Mouse (Mus musculus): ENCODE results near the gene Msn. TPM values are rescaled to one million over a fixed set of nuclear protein-coding genes. Genes with fewer than 3 reads are reported as not detected.

Gene Msn
- total and polyA plus RNA-seq, 2 experiments: 8.3 to 10.8 TPM

DNA sequence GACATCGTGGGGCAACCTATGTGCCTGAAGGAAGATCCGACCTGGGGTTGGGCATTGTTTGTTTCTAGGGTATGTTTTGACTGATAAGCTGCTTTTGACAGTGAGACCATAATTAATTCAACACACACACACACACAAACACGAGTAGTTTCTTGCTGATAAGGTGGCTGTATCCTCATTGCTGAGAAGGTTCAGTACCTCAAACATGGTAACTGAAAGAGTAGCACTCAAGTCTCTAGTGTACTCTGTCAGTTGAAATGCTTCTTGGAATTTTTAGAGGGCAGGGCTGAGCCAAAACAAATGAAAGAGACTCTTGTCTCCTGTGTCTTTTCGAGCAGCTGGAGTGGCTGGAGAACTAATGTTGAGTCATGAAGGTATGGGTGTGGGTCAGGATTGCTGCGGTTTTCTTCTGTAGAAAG, 38.4 kb downstream of the Msn start:
- H3K27ac ChIP-seq (replicated peaks; ENCODE audit: insufficient read depth, low read depth, low read length): 0 out of 2 replicates have a peak overlapping the region, but pooled peaks have one; percentile 12
- DNase-seq (ENCODE audit: extremely low read depth, low read depth, low spot score): no peak

DNA sequence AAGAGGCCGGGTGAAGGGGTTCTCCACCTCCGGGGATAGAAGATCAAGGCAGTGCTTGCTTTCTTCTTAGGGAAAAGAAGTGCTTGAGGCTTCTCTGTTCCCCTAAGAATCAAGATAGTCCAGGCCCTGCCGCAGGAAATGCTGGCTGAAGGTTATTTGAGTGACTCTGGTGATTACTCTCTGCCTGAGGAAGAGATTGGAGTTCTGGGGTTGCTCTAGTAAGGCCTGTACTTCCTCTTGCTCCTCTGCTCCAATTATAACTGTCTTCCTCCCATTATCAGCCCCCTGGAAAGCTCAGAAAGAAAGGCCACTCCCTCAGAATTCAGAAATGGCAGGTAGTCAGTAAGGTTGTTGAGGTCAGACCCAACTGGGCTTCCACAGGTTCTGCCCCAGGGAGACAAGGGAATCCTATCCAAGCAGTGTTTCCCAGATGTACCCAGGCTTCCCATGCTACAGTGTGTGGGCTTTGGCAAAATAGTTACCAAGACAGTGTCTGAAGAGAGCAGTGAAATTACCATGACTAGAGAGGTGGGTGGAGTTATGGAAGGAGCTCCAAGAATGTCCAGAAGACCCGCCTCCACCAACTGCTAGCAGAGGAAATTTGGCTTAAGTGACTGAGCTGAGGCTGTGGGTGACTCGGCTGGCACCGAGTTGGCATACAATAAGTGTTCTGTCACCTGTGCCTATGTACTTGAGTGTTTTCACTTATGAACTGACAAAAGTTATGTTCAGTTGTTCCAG, 39.2 kb downstream of the Msn start:
- Histone ChIP-seq H3K4me3 (ENCODE audit: insufficient read depth, low read depth, low read length) (no peak overlapping the region), H3K9ac (ENCODE audit: low read depth, low read length) (no peak overlapping the region), H3K27ac (replicated peaks; ENCODE audit: insufficient read depth, low read depth, low read length) (0 out of 2 replicates have a peak overlapping the region, but pooled peaks have one; percentile 12), H3K27me3 (ENCODE audit: control insufficient read depth, insufficient read depth, low read length) (no peaks in the 10 kb centered on the region), H3K36me3 (ENCODE audit: control insufficient read depth, insufficient read depth, low read length) (no peaks in the 10 kb centered on the region), H3K79me2 (ENCODE audit: control insufficient read depth, insufficient read depth, low read length) (no peaks in the 10 kb centered on the region), H3K4me1 (ENCODE audit: control insufficient read depth, insufficient read depth, low read length) (no peaks in the 10 kb centered on the region; the same call in 1 of the 2 replicates)
- TF ChIP-seq CTCF (IDR thresholded peaks at IDR 0.05; ENCODE audit: low read depth, low read length) (no peak), POLR2A (IDR thresholded peaks at IDR 0.05; ENCODE audit: extremely low read depth, insufficient read depth, low read length) (no peak)
- DNase-seq (ENCODE audit: extremely low read depth, low read depth, low spot score): no peak
- WGBS: 65% methylated on average over 6 of the region's 6 CpGs

More for the DNA sequence above, 38.4 kb downstream of the Msn start:
- TF ChIP-seq CTCF (IDR thresholded peaks at IDR 0.05; ENCODE audit: low read depth, low read length) (no peak), POLR2A (IDR thresholded peaks at IDR 0.05; ENCODE audit: extremely low read depth, insufficient read depth, low read length) (no peak)
- no peaks in the 10 kb centered on the region for H3K27me3 ChIP-seq (ENCODE audit: control insufficient read depth, insufficient read depth, low read length)
- H3K79me2 ChIP-seq (ENCODE audit: control insufficient read depth, insufficient read depth, low read length): no peaks in the 10 kb centered on the region
- no peak overlapping the region for H3K9ac ChIP-seq (ENCODE audit: low read depth, low read length)
- H3K4me1 ChIP-seq (ENCODE audit: control insufficient read depth, insufficient read depth, low read length): no peaks in the 10 kb centered on the region
- H3K4me3 ChIP-seq (ENCODE audit: insufficient read depth, low read depth, low read length): no peak overlapping the region
- WGBS: 59% methylated on average over 5 of the region's 5 CpGs
- H3K36me3 ChIP-seq (ENCODE audit: control insufficient read depth, insufficient read depth, low read length): no peaks in the 10 kb centered on the region

DNA sequence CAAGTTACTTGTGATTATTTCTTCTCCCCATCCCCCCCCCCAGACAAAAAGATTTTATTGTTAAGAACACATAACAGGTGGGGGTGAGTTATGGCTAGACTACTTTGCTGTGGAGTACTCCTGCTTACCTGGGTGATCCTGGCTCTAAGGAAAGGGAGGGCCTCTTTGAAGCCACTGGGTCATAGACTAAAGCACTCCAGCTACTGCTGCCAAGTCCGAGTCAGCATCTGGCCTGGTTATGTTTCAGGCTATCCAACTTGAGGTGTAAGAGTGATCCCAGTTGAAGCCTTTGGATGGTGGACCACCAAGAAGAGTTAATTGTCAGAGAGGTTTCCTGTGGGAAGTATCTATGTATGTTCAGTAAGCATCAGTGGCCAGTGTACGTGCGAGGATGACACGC, 39.7 kb downstream of the Msn start:
- no peak overlapping the region for H3K27ac ChIP-seq (replicated peaks; ENCODE audit: insufficient read depth, low read depth, low read length)
- H3K36me3 ChIP-seq (ENCODE audit: control insufficient read depth, insufficient read depth, low read length): no peaks in the 10 kb centered on the region
- TF ChIP-seq CTCF (IDR thresholded peaks at IDR 0.05; ENCODE audit: low read depth, low read length) (no peak), POLR2A (IDR thresholded peaks at IDR 0.05; ENCODE audit: extremely low read depth, insufficient read depth, low read length) (no peak)
- no peaks in the 10 kb centered on the region for H3K27me3 ChIP-seq (ENCODE audit: control insufficient read depth, insufficient read depth, low read length)
- H3K4me3 ChIP-seq (ENCODE audit: insufficient read depth, low read depth, low read length): no peak overlapping the region
- H3K4me1 ChIP-seq (ENCODE audit: control insufficient read depth, insufficient read depth, low read length): no peaks in the 10 kb centered on the region; the same call in 1 of the 2 replicates
- no peak overlapping the region for H3K9ac ChIP-seq (ENCODE audit: low read depth, low read length)
- WGBS: 72% methylated on average over 4 of the region's 4 CpGs
- no peaks in the 10 kb centered on the region for H3K79me2 ChIP-seq (ENCODE audit: control insufficient read depth, insufficient read depth, low read length)
- DNase-seq (ENCODE audit: extremely low read depth, low read depth, low spot score): no peak

DNA sequence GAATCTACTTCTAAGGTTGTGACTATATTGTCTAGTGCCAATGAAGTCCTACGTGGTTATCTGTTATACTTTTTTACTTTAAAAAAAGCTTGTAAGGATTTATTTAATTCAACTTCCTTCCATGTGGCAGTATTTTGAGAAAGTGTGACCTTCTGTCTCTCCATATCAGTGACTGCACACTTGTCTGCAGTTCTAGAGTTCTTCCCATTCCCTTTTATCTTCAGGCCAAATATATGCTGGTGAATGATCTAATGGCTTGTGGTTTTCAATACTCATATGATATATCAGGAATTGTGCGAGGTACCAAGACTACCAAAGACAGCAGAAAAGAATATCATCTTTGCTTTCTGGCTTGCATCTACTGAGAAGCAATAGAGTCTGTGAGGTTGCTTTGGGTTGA, 43.4 kb downstream of the Msn start:
- H3K36me3 ChIP-seq (ENCODE audit: control insufficient read depth, insufficient read depth, low read length): no peaks in the 10 kb centered on the region
- 63% methylated on average over 2 of the region's 2 CpGs for WGBS
- H3K27ac ChIP-seq (replicated peaks; ENCODE audit: insufficient read depth, low read depth, low read length): no peak overlapping the region
- TF ChIP-seq POLR2A (IDR thresholded peaks at IDR 0.05; ENCODE audit: extremely low read depth, insufficient read depth, low read length): no peak
- no peak for TF ChIP-seq CTCF (IDR thresholded peaks at IDR 0.05; ENCODE audit: low read depth, low read length)
- no peak overlapping the region for H3K9ac ChIP-seq (ENCODE audit: low read depth, low read length)
- H3K4me1 ChIP-seq (ENCODE audit: control insufficient read depth, insufficient read depth, low read length): no peaks in the 10 kb centered on the region; the same call in 1 of the 2 replicates
- no peaks in the 10 kb centered on the region for H3K79me2 ChIP-seq (ENCODE audit: control insufficient read depth, insufficient read depth, low read length)
- no peak for DNase-seq (ENCODE audit: extremely low read depth, low read depth, low spot score)
- no peak overlapping the region for H3K4me3 ChIP-seq (ENCODE audit: insufficient read depth, low read depth, low read length)
- no peaks in the 10 kb centered on the region for H3K27me3 ChIP-seq (ENCODE audit: control insufficient read depth, insufficient read depth, low read length)

DNA sequence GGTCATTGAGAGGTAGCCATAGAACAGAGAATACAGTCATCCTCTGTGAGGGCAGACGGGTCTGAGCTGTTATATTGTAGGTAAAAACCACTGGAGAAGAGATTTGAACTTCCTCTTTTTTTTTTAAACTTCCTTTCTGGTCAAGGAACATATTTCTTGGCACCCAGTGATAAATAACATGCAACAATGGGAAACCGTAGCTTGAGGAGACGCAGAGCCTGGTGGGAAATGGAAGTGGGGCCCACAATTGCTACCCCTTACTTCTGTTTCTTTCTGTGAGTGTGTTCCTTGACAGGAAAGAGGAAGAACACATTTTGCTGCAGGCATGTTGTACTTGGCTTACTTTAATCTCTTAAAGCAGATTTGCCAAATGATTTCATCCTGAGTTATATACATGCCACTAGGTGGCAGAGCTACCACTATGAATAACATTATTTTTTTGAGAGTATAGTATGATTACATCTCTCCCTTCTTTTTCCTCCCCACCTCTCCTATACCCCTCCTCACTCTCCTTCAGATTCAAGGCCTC, 49.2 kb downstream of the Msn start:
- TF ChIP-seq POLR2A (IDR thresholded peaks at IDR 0.05; ENCODE audit: extremely low read depth, insufficient read depth, low read length) (no peak), CTCF (IDR thresholded peaks at IDR 0.05; ENCODE audit: low read depth, low read length) (no peak)
- Histone ChIP-seq H3K79me2 (ENCODE audit: control insufficient read depth, insufficient read depth, low read length) (no peaks in the 10 kb centered on the region), H3K4me3 (ENCODE audit: insufficient read depth, low read depth, low read length) (no peak overlapping the region), H3K36me3 (ENCODE audit: control insufficient read depth, insufficient read depth, low read length) (no peaks in the 10 kb centered on the region), H3K27me3 (ENCODE audit: control insufficient read depth, insufficient read depth, low read length) (no peaks in the 10 kb centered on the region), H3K27ac (replicated peaks; ENCODE audit: insufficient read depth, low read depth, low read length) (no peak overlapping the region), H3K9ac (ENCODE audit: low read depth, low read length) (no peak overlapping the region), H3K4me1 (ENCODE audit: control insufficient read depth, insufficient read depth, low read length) (no peaks in the 10 kb centered on the region; the same call in 1 of the 2 replicates)
- DNase-seq (ENCODE audit: extremely low read depth, low read depth, low spot score): peak; percentile 31
- WGBS: 80% methylated on average over 3 of the region's 3 CpGs

DNA sequence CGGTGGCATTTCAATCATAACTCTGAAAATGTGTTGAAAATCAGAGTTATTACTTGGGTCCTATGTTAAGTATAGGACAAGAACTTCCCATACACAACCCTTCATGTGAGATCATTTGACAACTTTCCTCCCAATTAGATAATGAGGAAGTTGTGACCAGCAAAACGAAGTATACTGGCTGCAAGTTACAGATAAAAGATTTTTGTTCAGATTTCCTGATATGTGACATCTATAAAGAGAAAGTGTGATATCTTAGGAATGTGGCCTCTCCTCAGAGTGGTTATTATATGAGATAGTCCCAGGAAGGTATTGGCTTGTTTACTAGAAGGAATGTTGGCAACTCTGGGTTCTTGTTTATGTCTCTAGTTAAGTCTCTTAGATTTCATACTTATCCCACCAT, 52.4 kb downstream of the Msn start:
- H3K4me3 ChIP-seq (ENCODE audit: insufficient read depth, low read depth, low read length): no peak overlapping the region
- no peak overlapping the region for H3K27ac ChIP-seq (replicated peaks; ENCODE audit: insufficient read depth, low read depth, low read length)
- TF ChIP-seq POLR2A (IDR thresholded peaks at IDR 0.05; ENCODE audit: extremely low read depth, insufficient read depth, low read length) (no peak), CTCF (IDR thresholded peaks at IDR 0.05; ENCODE audit: low read depth, low read length) (no peak)
- no peaks in the 10 kb centered on the region for H3K36me3 ChIP-seq (ENCODE audit: control insufficient read depth, insufficient read depth, low read length)
- WGBS: 58% methylated on average over 2 of the region's 2 CpGs
- no peaks in the 10 kb centered on the region; the same call in 1 of the 2 replicates for H3K4me1 ChIP-seq (ENCODE audit: control insufficient read depth, insufficient read depth, low read length)
- no peak overlapping the region for H3K9ac ChIP-seq (ENCODE audit: low read depth, low read length)
- H3K27me3 ChIP-seq (ENCODE audit: control insufficient read depth, insufficient read depth, low read length): no peaks in the 10 kb centered on the region
- DNase-seq (ENCODE audit: extremely low read depth, low read depth, low spot score): no peak
- no peaks in the 10 kb centered on the region for H3K79me2 ChIP-seq (ENCODE audit: control insufficient read depth, insufficient read depth, low read length)

All from liver, adult 2 months (tissue).